Mouse (Mus musculus): ENCODE data around the gene Prkaca. TPM values are rescaled to one million over a fixed set of nuclear protein-coding genes. Genes with fewer than 3 reads are reported as not detected.

Prkaca gene
- polyA plus RNA-seq, 1 experiment, result 2.3 TPM

DNA sequence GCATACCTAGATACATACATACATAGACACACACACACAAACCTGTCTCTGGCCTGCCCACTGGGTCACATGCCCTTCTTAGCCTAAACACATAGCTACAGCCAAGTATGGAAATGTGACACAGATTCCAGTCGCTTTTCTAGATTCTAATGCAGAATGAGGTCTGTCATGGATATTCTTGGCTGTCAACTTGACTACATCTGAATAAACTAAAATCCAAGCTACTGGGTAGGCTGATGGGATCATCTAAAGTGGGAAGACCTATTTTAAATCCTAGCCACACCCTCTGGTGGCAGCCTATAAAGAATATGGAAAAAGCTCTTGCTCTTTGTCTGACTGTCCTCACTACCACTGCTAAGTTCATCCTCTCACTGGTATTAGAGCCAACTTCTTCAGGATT lies 30.3 kb upstream of the Prkaca start:
- Histone ChIP-seq H3K27me3 (ENCODE audit: control insufficient read depth) (peaks cover under 1% of the 10 kb centered on the region; the same call in 1 of the 2 replicates), H3K4me3 (replicated peaks) (no peak overlapping the region), H3K9me3 (ENCODE audit: control insufficient read depth, low read length) (no peaks in the 10 kb centered on the region), H3K4me1 (ENCODE audit: control insufficient read depth) (no peaks in the 10 kb centered on the region), H3K36me3 (ENCODE audit: control insufficient read depth) (no peaks in the 10 kb centered on the region; the same call in 1 of the 2 replicates)
- TF ChIP-seq TAL1 (IDR thresholded peaks at IDR 0.05; ENCODE audit: low read length), result no peak
- no peak for TF ChIP-seq GATA1 (IDR thresholded peaks at IDR 0.05; ENCODE audit: low read length)

DNA sequence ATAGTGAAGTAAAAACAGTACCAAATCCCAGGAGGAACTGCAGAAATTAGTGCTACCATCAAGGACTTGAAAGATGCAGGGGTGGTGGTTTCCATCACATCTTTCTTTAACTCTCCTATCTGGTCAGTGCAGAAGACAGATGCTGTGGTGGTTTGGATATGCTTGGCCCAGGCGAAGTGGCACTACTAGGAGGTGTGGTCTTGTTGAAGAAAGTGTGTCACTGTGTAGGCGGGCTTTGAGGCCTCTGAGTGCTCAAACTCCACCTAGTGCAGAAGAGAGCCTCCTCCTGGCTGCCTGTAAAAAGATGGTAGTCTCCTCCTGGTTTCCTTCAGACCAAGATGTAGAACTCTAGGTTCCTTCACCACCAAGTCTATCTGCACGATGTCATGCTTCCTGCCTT lies 27.3 kb upstream of the Prkaca start:
- H3K36me3 ChIP-seq (ENCODE audit: control insufficient read depth), result no peaks in the 10 kb centered on the region
- TF ChIP-seq TAL1 (IDR thresholded peaks at IDR 0.05; ENCODE audit: low read length) (no peak), GATA1 (IDR thresholded peaks at IDR 0.05; ENCODE audit: low read length) (no peak)

GRCm38 (mm10) chr8:83954749-83955105 lies 18.1 kb upstream of the Prkaca start:
- Histone ChIP-seq H3K9me3 (ENCODE audit: control insufficient read depth, low read length) (no peaks in the 10 kb centered on the region), H3K36me3 (ENCODE audit: control insufficient read depth) (peaks cover 22% of the 10 kb centered on the region), H3K4me1 (ENCODE audit: control insufficient read depth) (peaks cover 33% of the 10 kb centered on the region), H3K4me3 (replicated peaks) (peak overlapping the region; percentile 100), H3K27me3 (ENCODE audit: control insufficient read depth) (peaks cover 6% of the 10 kb centered on the region)
- TF ChIP-seq TAL1 (IDR thresholded peaks at IDR 0.05; ENCODE audit: low read length) (no peak), GATA1 (IDR thresholded peaks at IDR 0.05; ENCODE audit: low read length) (no peak)

More for the DNA sequence above, 27.3 kb upstream of the Prkaca start:
- Histone ChIP-seq H3K4me1 (ENCODE audit: control insufficient read depth) (no peaks in the 10 kb centered on the region), H3K9me3 (ENCODE audit: control insufficient read depth, low read length) (no peaks in the 10 kb centered on the region), H3K27me3 (ENCODE audit: control insufficient read depth) (peaks cover 2% of the 10 kb centered on the region), H3K4me3 (replicated peaks) (no peak overlapping the region)

DNA sequence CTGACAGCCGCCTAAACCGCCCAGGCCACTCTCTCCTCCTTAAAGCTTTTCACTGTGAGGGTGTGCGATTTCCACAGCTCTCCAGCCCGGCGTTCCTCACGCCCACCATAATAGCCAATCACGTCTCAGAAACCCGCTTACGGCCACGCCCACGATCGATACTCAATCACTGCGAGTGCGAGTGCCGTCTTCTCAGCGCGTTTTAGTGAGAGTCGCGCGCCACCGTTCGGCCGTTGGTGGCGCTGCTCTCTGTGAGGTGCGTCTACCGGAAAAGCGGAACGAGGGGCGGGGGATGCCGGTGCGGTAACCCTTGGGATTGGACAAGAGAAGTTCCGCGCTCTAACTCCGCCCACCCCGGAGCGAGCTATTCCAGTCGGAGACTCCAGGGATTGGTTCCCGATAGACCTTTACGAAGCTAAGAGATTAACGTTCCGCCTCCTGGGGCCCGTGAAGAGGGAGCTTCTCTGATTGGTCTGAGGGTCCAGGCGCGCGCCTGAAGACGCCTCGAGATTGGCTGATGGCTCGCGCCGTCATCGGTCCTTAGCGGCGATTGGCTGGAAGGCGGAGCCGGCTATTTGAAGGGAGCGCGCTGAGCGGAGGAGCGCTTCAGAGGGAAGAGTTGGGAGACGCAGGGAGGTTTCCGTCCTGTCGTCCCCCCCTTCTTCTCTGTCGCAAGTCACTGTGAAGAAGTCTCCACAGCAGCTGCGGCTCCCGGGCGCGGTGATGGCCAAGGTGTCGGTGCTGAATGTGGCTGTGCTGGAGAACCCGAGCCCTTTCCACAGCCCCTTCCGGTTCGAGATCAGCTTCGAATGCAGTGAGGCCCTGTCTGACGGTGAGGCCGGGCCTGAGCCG lies 17.5 kb upstream of the Prkaca start, which contains the start of the genes Gm10644 and Asf1b:
TSS of gene Gm10644 (minus strand) at position 100 of the 852 bp plus-strand sequence.
TSS of gene Asf1b (plus strand) at position 402 of the 852 bp plus-strand sequence.
- Histone ChIP-seq H3K9me3 (ENCODE audit: control insufficient read depth, low read length) (no peaks in the 10 kb centered on the region), H3K4me1 (ENCODE audit: control insufficient read depth) (peaks cover 33% of the 10 kb centered on the region), H3K27me3 (ENCODE audit: control insufficient read depth) (peaks cover 6% of the 10 kb centered on the region), H3K36me3 (ENCODE audit: control insufficient read depth) (peaks cover 28% of the 10 kb centered on the region), H3K4me3 (replicated peaks) (peak within 1 kb of the TSS; percentile 100)
- TF ChIP-seq GATA1 (IDR thresholded peaks at IDR 0.05; ENCODE audit: low read length) (no peak), TAL1 (IDR thresholded peaks at IDR 0.05; ENCODE audit: low read length) (no peak)

GRCm38 (mm10) chr8:83955958-83956218 lies 16.9 kb upstream of the Prkaca start:
- H3K4me1 ChIP-seq (ENCODE audit: control insufficient read depth), result peaks cover 33% of the 10 kb centered on the region
- H3K36me3 ChIP-seq (ENCODE audit: control insufficient read depth), result peaks cover 33% of the 10 kb centered on the region
- H3K4me3 ChIP-seq (replicated peaks), result peak overlapping the region; percentile 100
- H3K27me3 ChIP-seq (ENCODE audit: control insufficient read depth), result peaks cover 6% of the 10 kb centered on the region
- TF ChIP-seq TAL1 (IDR thresholded peaks at IDR 0.05; ENCODE audit: low read length) (no peak), GATA1 (IDR thresholded peaks at IDR 0.05; ENCODE audit: low read length) (peak; percentile 54)
- no peaks in the 10 kb centered on the region for H3K9me3 ChIP-seq (ENCODE audit: control insufficient read depth, low read length)

GRCm38 (mm10) chr8:83956789-83957188 lies 16.0 kb upstream of the Prkaca start:
- H3K4me1 ChIP-seq (ENCODE audit: control insufficient read depth), result peaks cover 37% of the 10 kb centered on the region
- H3K9me3 ChIP-seq (ENCODE audit: control insufficient read depth, low read length), result no peaks in the 10 kb centered on the region
- TF ChIP-seq TAL1 (IDR thresholded peaks at IDR 0.05; ENCODE audit: low read length) (no peak), GATA1 (IDR thresholded peaks at IDR 0.05; ENCODE audit: low read length) (no peak)
- peaks cover 42% of the 10 kb centered on the region for H3K36me3 ChIP-seq (ENCODE audit: control insufficient read depth)
- H3K4me3 ChIP-seq (replicated peaks), result peak overlapping the region; percentile 100
- H3K27me3 ChIP-seq (ENCODE audit: control insufficient read depth), result peaks cover 3% of the 10 kb centered on the region

- Histone ChIP-seq H3K4me3 (replicated peaks) (no peak overlapping the region), H3K4me1 (ENCODE audit: control insufficient read depth) (peaks cover 9% of the 10 kb centered on the region), H3K9me3 (ENCODE audit: control insufficient read depth, low read length) (no peaks in the 10 kb centered on the region), H3K36me3 (ENCODE audit: control insufficient read depth) (peaks cover 98% of the 10 kb centered on the region), H3K27me3 (ENCODE audit: control insufficient read depth) (no peaks in the 10 kb centered on the region)
- TF ChIP-seq GATA1 (IDR thresholded peaks at IDR 0.05; ENCODE audit: low read length) (no peak), TAL1 (IDR thresholded peaks at IDR 0.05; ENCODE audit: low read length) (no peak)
Measured at GRCm38 (mm10) chr8:83964015-83964765, 8.6 kb upstream of the Prkaca start.

GRCm38 (mm10) chr8:83967701-83968100 lies 5.1 kb upstream of the Prkaca start:
- Histone ChIP-seq H3K4me1 (ENCODE audit: control insufficient read depth) (peaks cover 20% of the 10 kb centered on the region), H3K36me3 (ENCODE audit: control insufficient read depth) (peaks cover 90% of the 10 kb centered on the region), H3K9me3 (ENCODE audit: control insufficient read depth, low read length) (no peaks in the 10 kb centered on the region), H3K4me3 (replicated peaks) (no peak overlapping the region), H3K27me3 (ENCODE audit: control insufficient read depth) (no peaks in the 10 kb centered on the region)
- TF ChIP-seq GATA1 (IDR thresholded peaks at IDR 0.05; ENCODE audit: low read length), result no peak
- TF ChIP-seq TAL1 (IDR thresholded peaks at IDR 0.05; ENCODE audit: low read length), result no peak

GRCm38 (mm10) chr8:83971121-83971520 lies 1.7 kb upstream of the Prkaca start:
- H3K4me1 ChIP-seq (ENCODE audit: control insufficient read depth), result peaks cover 39% of the 10 kb centered on the region
- H3K9me3 ChIP-seq (ENCODE audit: control insufficient read depth, low read length), result no peaks in the 10 kb centered on the region
- H3K27me3 ChIP-seq (ENCODE audit: control insufficient read depth), result no peaks in the 10 kb centered on the region
- no peak overlapping the region for H3K4me3 ChIP-seq (replicated peaks)
- H3K36me3 ChIP-seq (ENCODE audit: control insufficient read depth), result peaks cover 64% of the 10 kb centered on the region
- TF ChIP-seq TAL1 (IDR thresholded peaks at IDR 0.05; ENCODE audit: low read length), result no peak
- no peak for TF ChIP-seq GATA1 (IDR thresholded peaks at IDR 0.05; ENCODE audit: low read length)

All from erythroblast, embryonic 14.5 days (primary cell).